15 mouse cellular contexts compared by ENCODE assay signal in genomic region chr17:68642521-68643088, GRCm38 (mm10).
"Had no signal": no experiment of that assay in that cellular context is flagged by ENCODE, and none has a peak within 500 bp of the region (broad histone marks: within the 10 kb centered on the region; RNA-seq: fewer than 3 reads in every experiment).

No protein-coding gene starts in this region.

- H3K27ac ChIP-seq: kidney, postnatal 0 days; layer of hippocampus, adult 2 months; liver, embryonic 13.5 days had no signal

- H3K4me3 ChIP-seq: layer of hippocampus, adult 2 months; liver, embryonic 13.5 days had no signal

- DNase-seq: kidney, adult 2 months; kidney, postnatal 25 days; layer of hippocampus, adult 9-11 months; liver, embryonic 13.5 days; lung, adult 2 months; lung, postnatal 14 days; lung, postnatal 4 days; midbrain, embryonic 14.5 days; right cerebral cortex, postnatal 14 days; spleen, adult 18-20 months; thymus, adult 2 months; thymus, postnatal 14 days; thymus, postnatal 4 days had no signal

- H3K4me1 ChIP-seq: liver, embryonic 13.5 days had no signal
